Mouse (Mus musculus) midbrain, embryonic 13.5 days (tissue): ENCODE data around the gene Tctn1. TPM values are rescaled to one million over a fixed set of nuclear protein-coding genes. Genes with fewer than 3 reads are reported as not detected.
A peak's percentile ranks its signal among the peaks of the same experiment; 100 is the strongest.

Source experiments
- ATAC-seq: fragments of 200-750 bp; cut with Nextera tagmentation; 2 replicates; pipeline ENCODE4 v1.8.0; 2017; ENCODE audit warnings: mild to moderate bottlenecking, moderate TSS enrichment, moderate library complexity
- H3K27ac ChIP-seq: fragments of 300-500 bp; sonication (generic); 2 replicates; pipeline ENCODE4 v1.5.1; 2015; ENCODE audit warnings: inconsistent platforms, mild to moderate bottlenecking, moderate library complexity
- H3K27me3 ChIP-seq: fragments of 300-500 bp; sonication (generic); 2 replicates; pipeline ENCODE4 v1.6.1; 2015; ENCODE audit warnings: mild to moderate bottlenecking, inconsistent platforms
- H3K36me3 ChIP-seq: fragments of 300-500 bp; sonication (generic); 2 replicates; pipeline ENCODE4 v1.6.1; 2015; ENCODE audit warnings: mild to moderate bottlenecking, inconsistent platforms
- H3K4me1 ChIP-seq: fragments of 300-500 bp; sonication (generic); replicated peaks from 2 replicates; pipeline ENCODE4 v1.6.1; 2015; ENCODE audit warnings: inconsistent platforms
- H3K4me2 ChIP-seq: fragments of 300-500 bp; sonication (generic); replicated peaks from 2 replicates; pipeline ENCODE4 v1.6.1; 2015; ENCODE audit warnings: moderate library complexity, mild to moderate bottlenecking, inconsistent platforms
- H3K4me3 ChIP-seq: fragments of 300-500 bp; sonication (generic); replicated peaks from 2 replicates; pipeline ENCODE4 v1.5.1; 2015; ENCODE audit warnings: mild to moderate bottlenecking, inconsistent platforms
- H3K9ac ChIP-seq: fragments of 300-500 bp; sonication (generic); replicated peaks from 2 replicates; pipeline ENCODE4 v1.6.1; 2015; ENCODE audit warnings: mild to moderate bottlenecking, inconsistent platforms
- H3K9me3 ChIP-seq: fragments of 300-500 bp; sonication (generic); 2 replicates; pipeline ENCODE4 v1.6.1; 2016; ENCODE audit warnings: mild to moderate bottlenecking, inconsistent platforms
- WGBS: fragments of 180-500 bp; shearing (Covaris S2); methylation state at CpG from one replicate; pipeline ENCODE4 v1.1.7; 2015; 5-methylcytosine and 5-hydroxymethylcytosine counted together
- polyA plus RNA-seq: library from polyadenylated mRNA; unstranded; fragments of >200 nt; fragmentation: Nextera tagmentation; extraction: Ambion mirVana; gene quantifications from 2 replicates; pipeline ENCODE4 v1.2.1, GENCODE M21; 2015

The Tctn1 gene
- polyA plus RNA-seq = 6.2 and 6.4 TPM in 2 replicates

GRCm38 (mm10) chr5:122263933-122264905 lies at the start of gene Tctn1:
Gene Tctn1 (minus strand): TSS chr5:122264460.
- H3K4me3 ChIP-seq = peak within 1 kb of the TSS; percentile 85
- peak; percentile 97 for ATAC-seq
- H3K36me3 ChIP-seq = peaks cover 7% of the 10 kb centered on the region
- peak within 1 kb of the TSS; percentile 86 for H3K4me2 ChIP-seq
- peak within 1 kb of the TSS; percentile 87 for H3K9ac ChIP-seq
- H3K27ac ChIP-seq = peak within 1 kb of the TSS; percentile 72
- H3K4me1 ChIP-seq = peaks cover 35% of the 10 kb centered on the region
- WGBS = 2% methylated on average over 49 of the region's 49 CpGs
- no peaks in the 10 kb centered on the region for H3K9me3 ChIP-seq
- no peaks in the 10 kb centered on the region for H3K27me3 ChIP-seq

- H3K4me3 ChIP-seq = no peak overlapping the region
- H3K9me3 ChIP-seq = no peaks in the 10 kb centered on the region
- H3K27me3 ChIP-seq = no peaks in the 10 kb centered on the region
- H3K4me2 ChIP-seq = no peak overlapping the region
- peaks cover 5% of the 10 kb centered on the region for H3K4me1 ChIP-seq
- WGBS = 93% methylated on average over 17 of the region's 17 CpGs
- H3K27ac ChIP-seq = no peak overlapping the region
- no peak overlapping the region for H3K9ac ChIP-seq
- H3K36me3 ChIP-seq = peaks cover 71% of the 10 kb centered on the region
- no peak for ATAC-seq
These were observed 48.9 kb upstream of the Tctn1 start for GRCm38 (mm10) chr5:122312942-122313684.

DNA sequence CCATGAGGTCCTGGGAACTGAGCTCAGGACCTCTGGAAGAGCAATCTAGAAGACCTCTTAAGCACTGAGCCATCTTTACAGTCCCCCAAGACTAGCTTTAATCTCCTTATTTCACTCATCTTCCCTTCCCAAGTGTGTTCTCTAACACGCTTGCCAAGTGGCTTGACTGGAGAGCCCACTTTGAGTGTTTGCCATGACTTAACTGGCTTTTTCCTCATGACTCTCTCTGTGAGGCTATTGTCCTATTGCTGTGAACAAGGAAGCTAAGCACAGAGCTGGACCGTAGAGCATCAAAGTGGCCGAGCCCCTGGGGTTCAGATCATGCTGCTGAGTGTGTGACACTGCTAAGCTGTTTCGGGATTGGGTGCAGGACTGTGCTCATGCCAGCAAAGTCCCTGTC lies 48.1 kb upstream of the Tctn1 start:
- no peak for ATAC-seq
- H3K36me3 ChIP-seq = peaks cover 71% of the 10 kb centered on the region
- no peak overlapping the region for H3K27ac ChIP-seq

DNA sequence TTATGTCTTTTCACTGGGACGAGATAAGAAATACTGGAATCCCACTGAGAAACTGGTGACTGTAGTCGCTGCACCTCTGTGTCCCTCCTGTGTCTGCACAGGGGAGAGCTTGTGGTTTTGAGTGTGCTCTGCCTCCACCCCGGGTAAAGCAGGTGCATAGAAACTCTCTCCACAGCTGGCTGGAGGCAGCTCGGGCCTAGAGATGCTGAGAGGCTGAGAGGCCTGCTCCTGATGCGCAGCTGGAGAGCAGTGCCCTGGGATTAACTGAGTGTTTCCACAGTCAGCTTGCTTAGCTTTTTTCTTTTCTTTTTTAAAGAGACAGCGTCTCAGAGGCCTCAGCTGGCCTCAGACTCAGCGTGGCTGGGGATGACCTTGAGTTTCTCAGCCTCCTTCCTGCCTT lies 47.4 kb upstream of the Tctn1 start:
- Histone ChIP-seq H3K36me3 (peaks cover 65% of the 10 kb centered on the region), H3K9me3 (no peaks in the 10 kb centered on the region), H3K27me3 (no peaks in the 10 kb centered on the region), H3K9ac (0 out of 2 replicates have a peak overlapping the region, but pooled peaks have one; percentile 23), H3K4me2 (no peak overlapping the region), H3K4me1 (peaks cover 5% of the 10 kb centered on the region), H3K4me3 (no peak overlapping the region), H3K27ac (peak overlapping the region; percentile 39; the same call in 1 of the 2 replicates)
- WGBS = 46% methylated on average over 7 of the region's 7 CpGs
- no peak for ATAC-seq

More for the DNA sequence above, 48.1 kb upstream of the Tctn1 start:
- 84% methylated on average over 4 of the region's 4 CpGs for WGBS
- no peaks in the 10 kb centered on the region for H3K27me3 ChIP-seq
- peaks cover 5% of the 10 kb centered on the region for H3K4me1 ChIP-seq
- no peak overlapping the region for H3K4me3 ChIP-seq
- no peak overlapping the region for H3K9ac ChIP-seq
- H3K9me3 ChIP-seq = no peaks in the 10 kb centered on the region
- no peak overlapping the region for H3K4me2 ChIP-seq

- H3K27me3 ChIP-seq = no peaks in the 10 kb centered on the region
- H3K4me3 ChIP-seq = no peak overlapping the region
- 85% methylated on average over 8 of the region's 8 CpGs for WGBS
- no peak overlapping the region for H3K9ac ChIP-seq
- peaks cover 63% of the 10 kb centered on the region for H3K36me3 ChIP-seq
- H3K4me2 ChIP-seq = no peak overlapping the region
- no peaks in the 10 kb centered on the region for H3K9me3 ChIP-seq
- H3K27ac ChIP-seq = peak overlapping the region; percentile 35; the same call in 1 of the 2 replicates
- peaks cover 5% of the 10 kb centered on the region for H3K4me1 ChIP-seq
- ATAC-seq = no peak
These were observed 46.4 kb upstream of the Tctn1 start for GRCm38 (mm10) chr5:122310699-122311098.

GRCm38 (mm10) chr5:122306536-122306935 lies 42.3 kb upstream of the Tctn1 start:
- Histone ChIP-seq H3K4me2 (no peak overlapping the region), H3K27me3 (no peaks in the 10 kb centered on the region), H3K9ac (no peak overlapping the region), H3K4me1 (peaks cover 20% of the 10 kb centered on the region), H3K9me3 (no peaks in the 10 kb centered on the region), H3K27ac (no peak overlapping the region), H3K36me3 (peaks cover 27% of the 10 kb centered on the region), H3K4me3 (no peak overlapping the region)
- no peak for ATAC-seq
- 90% methylated on average over 3 of the region's 3 CpGs for WGBS

DNA sequence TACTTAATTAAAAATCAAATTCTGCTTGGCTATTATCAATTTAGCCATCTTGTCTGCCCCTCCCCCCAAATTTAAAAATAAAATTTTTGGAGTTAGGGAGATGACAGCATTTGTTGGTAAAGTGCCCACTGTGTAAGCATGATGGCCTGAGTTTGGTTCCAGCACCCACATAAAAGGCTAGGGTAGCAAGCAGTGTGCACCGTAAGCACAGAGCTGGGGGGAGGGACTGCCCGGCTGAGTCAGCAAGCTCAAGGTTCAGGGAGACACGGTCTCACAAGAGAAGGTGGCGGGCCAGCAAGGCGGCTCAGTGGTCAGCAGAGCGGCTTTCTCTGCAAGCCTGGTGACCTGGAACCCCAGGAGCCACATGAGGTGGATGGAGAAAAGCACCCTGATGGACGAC lies 41.2 kb upstream of the Tctn1 start:
- ATAC-seq = no peak
- Histone ChIP-seq H3K27ac (no peak overlapping the region), H3K27me3 (no peaks in the 10 kb centered on the region), H3K9ac (no peak overlapping the region), H3K4me1 (peaks cover 20% of the 10 kb centered on the region), H3K36me3 (peaks cover 18% of the 10 kb centered on the region), H3K9me3 (no peaks in the 10 kb centered on the region), H3K4me2 (no peak overlapping the region), H3K4me3 (no peak overlapping the region)
- 94% methylated on average over 7 of the region's 7 CpGs for WGBS

- Histone ChIP-seq H3K4me1 (peaks cover 20% of the 10 kb centered on the region), H3K4me2 (no peak overlapping the region), H3K36me3 (peaks cover 16% of the 10 kb centered on the region), H3K4me3 (no peak overlapping the region), H3K27ac (no peak overlapping the region), H3K27me3 (no peaks in the 10 kb centered on the region), H3K9me3 (no peaks in the 10 kb centered on the region), H3K9ac (no peak overlapping the region)
- ATAC-seq = no peak
- 91% methylated on average over 6 of the region's 6 CpGs for WGBS
These were observed 40.3 kb upstream of the Tctn1 start for GRCm38 (mm10) chr5:122304541-122304940.

GRCm38 (mm10) chr5:122303937-122304336 lies 39.7 kb upstream of the Tctn1 start:
- Histone ChIP-seq H3K4me2 (no peak overlapping the region), H3K9me3 (no peaks in the 10 kb centered on the region), H3K4me1 (peaks cover 20% of the 10 kb centered on the region), H3K4me3 (no peak overlapping the region), H3K27me3 (no peaks in the 10 kb centered on the region), H3K9ac (no peak overlapping the region), H3K36me3 (peaks cover 13% of the 10 kb centered on the region), H3K27ac (no peak overlapping the region)
- 93% methylated on average over 7 of the region's 7 CpGs for WGBS
- no peak for ATAC-seq

DNA sequence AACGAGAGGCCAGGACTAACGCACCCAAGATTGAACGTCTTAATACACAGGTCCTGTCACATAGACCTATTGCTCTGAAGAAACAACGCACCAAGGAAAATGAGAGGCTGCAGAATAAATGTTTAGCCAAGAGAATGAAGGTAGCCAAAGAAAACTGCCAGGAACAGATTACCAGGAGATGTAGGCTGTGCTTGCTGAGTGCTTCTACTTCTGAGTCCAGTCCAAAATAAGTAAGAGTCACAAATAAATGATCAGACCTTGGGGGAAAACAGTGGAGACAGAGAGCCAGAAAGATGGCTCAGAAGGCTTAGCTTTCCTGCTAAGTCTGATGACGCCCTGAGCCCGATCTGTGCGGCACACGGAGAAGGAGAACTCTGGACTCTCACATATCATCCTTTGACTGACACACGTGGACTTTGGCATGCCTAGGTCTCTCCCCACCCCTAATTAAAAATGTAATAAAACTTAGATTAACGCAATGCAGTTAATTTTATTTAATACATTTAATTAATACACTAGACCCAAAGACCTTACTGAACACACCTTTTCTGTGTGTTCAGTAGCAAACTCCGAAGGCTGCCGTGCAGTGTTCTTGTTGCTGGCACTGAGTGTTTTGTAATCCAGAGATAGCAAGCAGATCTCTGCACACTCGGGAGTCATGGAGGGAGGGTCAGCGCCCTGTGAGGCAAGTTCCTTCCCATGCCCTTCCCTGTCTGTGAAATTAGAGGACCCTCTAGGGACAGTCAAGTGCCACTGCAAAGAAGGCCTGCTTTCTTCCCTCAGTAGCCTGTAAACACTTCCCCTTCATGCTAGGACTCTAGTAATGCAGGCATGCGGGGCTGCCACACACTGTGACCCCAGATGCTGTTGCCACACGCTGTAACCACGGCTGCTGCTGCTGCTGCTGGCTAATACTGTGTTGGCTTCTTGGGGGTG lies 38.8 kb upstream of the Tctn1 start:
- Histone ChIP-seq H3K4me2 (no peak overlapping the region), H3K36me3 (peaks cover 5% of the 10 kb centered on the region), H3K27ac (no peak overlapping the region), H3K4me3 (no peak overlapping the region), H3K4me1 (peaks cover 20% of the 10 kb centered on the region), H3K27me3 (no peaks in the 10 kb centered on the region), H3K9me3 (no peaks in the 10 kb centered on the region), H3K9ac (no peak overlapping the region)
- ATAC-seq = no peak
- 75% methylated on average over 17 of the region's 17 CpGs for WGBS

DNA sequence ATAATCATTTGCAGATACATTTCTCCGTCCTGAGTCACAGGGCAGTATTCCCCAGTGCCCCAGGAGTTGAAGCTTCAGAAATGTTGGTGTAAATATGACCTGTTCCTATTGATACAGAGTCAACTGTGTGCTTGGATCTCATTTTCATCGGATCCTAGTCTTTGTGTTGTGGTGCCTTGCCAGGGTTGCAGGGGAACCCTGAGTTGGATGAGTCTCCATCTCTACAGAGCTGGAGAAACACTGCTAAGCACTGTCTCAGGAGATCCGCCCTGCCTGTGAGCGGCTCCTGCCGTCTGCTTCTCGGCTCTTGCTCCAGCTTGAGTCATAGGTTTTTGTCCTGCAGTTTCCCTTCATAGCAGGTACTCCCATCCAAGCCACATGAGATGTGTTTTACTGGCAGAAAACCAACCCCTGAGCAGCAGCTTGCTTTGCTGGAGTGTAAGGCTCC lies 35.8 kb upstream of the Tctn1 start:
- 93% methylated on average over 6 of the region's 6 CpGs for WGBS
- H3K4me1 ChIP-seq = peaks cover 27% of the 10 kb centered on the region
- no peak overlapping the region for H3K4me2 ChIP-seq
- H3K27me3 ChIP-seq = no peaks in the 10 kb centered on the region
- no peak overlapping the region for H3K9ac ChIP-seq
- H3K9me3 ChIP-seq = no peaks in the 10 kb centered on the region
- ATAC-seq = no peak
- no peak overlapping the region for H3K27ac ChIP-seq
- no peaks in the 10 kb centered on the region for H3K36me3 ChIP-seq
- H3K4me3 ChIP-seq = no peak overlapping the region
